ENCODE assay signal across 21 mouse cellular contexts in genomic region chr14:17599553-17599952, GRCm38 (mm10).
"Had no signal": no experiment of that assay in that cellular context is flagged by ENCODE, and none has a peak within 500 bp of the region (broad histone marks: within the 10 kb centered on the region; RNA-seq: fewer than 3 reads in every experiment).

No protein-coding gene starts in this region.

- DNase-seq: kidney, adult 11 months; kidney, adult 8-10 months; kidney, postnatal 10 days; kidney, postnatal 36 days; left cerebral cortex, postnatal 4 days; liver, postnatal 0 days; lung, embryonic 14.5 days; right cerebral cortex, adult 18-20 months; right cerebral cortex, postnatal 25 days; spleen, adult 18-20 months; thymus, postnatal 25 days had no signal

- H3K27ac ChIP-seq: kidney, embryonic 15.5 days; limb, embryonic 12.5 days; limb, embryonic 15.5 days; liver, embryonic 14.5 days; macrophage; neural tube, embryonic 12.5 days; neural tube, embryonic 15.5 days; stomach, embryonic 15.5 days had no signal

- H3K36me3 ChIP-seq: kidney, embryonic 15.5 days; limb, embryonic 12.5 days; limb, embryonic 15.5 days; neural tube, embryonic 12.5 days; neural tube, embryonic 15.5 days; stomach, embryonic 15.5 days had no signal

- H3K4me1 ChIP-seq: kidney, embryonic 15.5 days; limb, embryonic 12.5 days; limb, embryonic 15.5 days; neural tube, embryonic 12.5 days; neural tube, embryonic 15.5 days; stomach, embryonic 15.5 days had no signal

- ATAC-seq: liver, postnatal 0 days; lung, postnatal 0 days had no signal

- H3K4me2 ChIP-seq: kidney, embryonic 15.5 days; limb, embryonic 12.5 days; limb, embryonic 15.5 days; liver, embryonic 11.5 days; lung, embryonic 14.5 days; neural tube, embryonic 12.5 days; neural tube, embryonic 15.5 days; stomach, embryonic 15.5 days had no signal

- H3K4me3 ChIP-seq: kidney, embryonic 15.5 days; limb, embryonic 12.5 days; limb, embryonic 15.5 days; neural tube, embryonic 12.5 days; neural tube, embryonic 15.5 days; stomach, embryonic 15.5 days had no signal

- H3K9ac ChIP-seq: kidney, embryonic 15.5 days; limb, embryonic 12.5 days; limb, embryonic 15.5 days; liver, embryonic 14.5 days; liver, postnatal 0 days; lung, embryonic 14.5 days; neural tube, embryonic 12.5 days; neural tube, embryonic 15.5 days; stomach, embryonic 15.5 days had no signal

- H3K9me3 ChIP-seq: kidney, embryonic 15.5 days; limb, embryonic 12.5 days; limb, embryonic 15.5 days; neural tube, embryonic 12.5 days; neural tube, embryonic 15.5 days; stomach, embryonic 15.5 days had no signal

- H3K27me3 ChIP-seq: kidney, embryonic 15.5 days; limb, embryonic 12.5 days; limb, embryonic 15.5 days; neural tube, embryonic 12.5 days; neural tube, embryonic 15.5 days; stomach, embryonic 15.5 days had no signal
